Mouse (Mus musculus) neural tube, embryonic 11.5 days (tissue): ENCODE data around the gene Dnajc14. TPM values are rescaled to one million over a fixed set of nuclear protein-coding genes. Genes with fewer than 3 reads are reported as not detected.

Experiments used
- ATAC-seq: fragments of 200-750 bp; cut with Nextera tagmentation; 2 replicates; pipeline ENCODE4 v1.8.0; 2017; ENCODE audit warnings: moderate number of reproducible peaks, mild to moderate bottlenecking, moderate TSS enrichment, moderate library complexity; ENCODE audit not compliant: insufficient read depth, low FRiP score, low TSS enrichment
- DNase-seq: peaks from one replicate; pipeline ENCODE4 v3.0.0-alpha.2; 2015; ENCODE audit warnings: low spot score
- H3K27ac ChIP-seq: fragments of 300-500 bp; sonication (generic); 2 replicates; pipeline ENCODE4 v1.5.1; 2014; ENCODE audit warnings: low read depth, mild to moderate bottlenecking, low read length
- H3K27me3 ChIP-seq: fragments of 300-500 bp; sonication (generic); 2 replicates; pipeline ENCODE4 v1.6.1; 2014; ENCODE audit warnings: mild to moderate bottlenecking, low read length, mixed read lengths; ENCODE audit not compliant: control insufficient read depth, insufficient read depth
- H3K36me3 ChIP-seq: fragments of 300-500 bp; sonication (generic); 2 replicates; pipeline ENCODE4 v1.6.1; 2014; ENCODE audit warnings: mild to moderate bottlenecking, low read length, moderate library complexity, mixed read lengths; ENCODE audit not compliant: control insufficient read depth, insufficient read depth
- H3K4me1 ChIP-seq: fragments of 300-500 bp; sonication (generic); 2 replicates; pipeline ENCODE4 v1.6.1; 2014; ENCODE audit warnings: low read length, mixed read lengths; ENCODE audit not compliant: control insufficient read depth, insufficient read depth
- H3K4me2 ChIP-seq: fragments of 300-500 bp; sonication (generic); 2 replicates; pipeline ENCODE4 v1.6.1; 2014; ENCODE audit warnings: low read depth, mild to moderate bottlenecking, moderate library complexity
- H3K4me3 ChIP-seq: fragments of 300-500 bp; sonication (generic); 2 replicates; pipeline ENCODE4 v1.5.1; 2014; ENCODE audit warnings: low read depth, low read length
- H3K9ac ChIP-seq: fragments of 300-500 bp; sonication (generic); 2 replicates; pipeline ENCODE4 v1.6.1; 2014; ENCODE audit warnings: mild to moderate bottlenecking, low read length
- H3K9me3 ChIP-seq: fragments of 300-500 bp; sonication (generic); 2 replicates; pipeline ENCODE4 v1.6.1; 2016; ENCODE audit warnings: low read length; ENCODE audit not compliant: control insufficient read depth
- WGBS: fragments of 180-500 bp; shearing (Covaris S2); extraction: QIAGEN DNeasy Blood & Tissue Kit; methylation state at CpG from one replicate; pipeline ENCODE4 v1.1.7; 2014; 5-methylcytosine and 5-hydroxymethylcytosine counted together
- polyA plus RNA-seq: library from polyadenylated mRNA; unstranded; fragments of >200 nt; fragmentation: Nextera tagmentation; extraction: Ambion mirVana; gene quantifications from 2 replicates; pipeline ENCODE4 v1.2.1, GENCODE M21; 2014

The Dnajc14 gene
- polyA plus RNA-seq, 1 experiment from 2014 or later: 42.8 TPM

DNA sequence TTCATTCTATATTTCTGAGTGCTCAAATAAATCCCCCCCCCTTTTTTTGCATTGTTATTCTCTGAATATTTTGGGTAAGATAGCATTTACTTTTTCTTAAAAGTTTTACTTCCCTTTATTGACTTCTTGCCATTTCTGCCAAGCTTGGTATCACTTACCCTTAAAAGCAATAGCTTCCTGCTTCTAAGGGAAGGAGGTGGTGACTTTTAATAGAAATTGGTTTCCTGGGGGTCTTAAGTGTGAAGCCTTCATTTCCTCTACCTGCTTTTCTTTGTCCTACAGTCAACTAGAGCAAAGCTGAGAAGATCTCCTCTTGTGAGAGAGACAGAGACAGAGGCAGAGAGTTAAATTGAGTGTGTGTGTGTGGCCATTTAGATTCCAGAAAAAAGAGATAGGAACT is 57.3 kb downstream of the Dnajc14 start:
- DNase-seq (no peak), ATAC-seq (no peak)
- no peak overlapping the region for H3K9ac ChIP-seq
- no peak overlapping the region for H3K4me3 ChIP-seq
- no peak overlapping the region for H3K27ac ChIP-seq
- H3K9me3 ChIP-seq: no peaks in the 10 kb centered on the region
- no peaks in the 10 kb centered on the region for H3K4me1 ChIP-seq
- no peak overlapping the region for H3K4me2 ChIP-seq
- no peaks in the 10 kb centered on the region for H3K36me3 ChIP-seq
- H3K27me3 ChIP-seq: no peaks in the 10 kb centered on the region

DNA sequence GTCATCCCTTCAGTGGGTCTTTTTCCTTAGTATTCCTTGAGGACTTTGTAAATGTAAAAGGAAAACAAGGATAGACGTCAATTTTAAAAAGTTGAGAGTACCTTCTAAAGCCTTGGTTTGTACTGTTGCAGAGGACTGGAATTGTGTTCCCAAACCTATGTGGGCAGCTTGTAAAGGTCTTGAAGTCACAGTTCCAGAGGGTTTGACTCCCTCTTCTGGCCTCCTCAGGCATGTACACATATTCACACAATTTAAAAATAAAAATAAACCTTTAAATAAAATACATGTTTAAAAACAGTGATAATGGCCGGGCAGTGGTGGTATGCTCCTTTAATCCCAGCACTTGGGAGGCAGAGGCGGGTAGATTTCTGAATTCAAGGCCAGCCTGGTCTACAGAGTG is 62.2 kb downstream of the Dnajc14 start:
- no peaks in the 10 kb centered on the region for H3K27me3 ChIP-seq
- ATAC-seq (no peak), DNase-seq (no peak)
- no peak overlapping the region for H3K9ac ChIP-seq
- no peaks in the 10 kb centered on the region for H3K9me3 ChIP-seq
- H3K4me3 ChIP-seq: no peak overlapping the region
- 88% methylated on average over 3 of the region's 3 CpGs for WGBS
- no peaks in the 10 kb centered on the region for H3K4me1 ChIP-seq
- H3K4me2 ChIP-seq: no peak overlapping the region
- H3K27ac ChIP-seq: no peak overlapping the region
- no peaks in the 10 kb centered on the region for H3K36me3 ChIP-seq

DNA sequence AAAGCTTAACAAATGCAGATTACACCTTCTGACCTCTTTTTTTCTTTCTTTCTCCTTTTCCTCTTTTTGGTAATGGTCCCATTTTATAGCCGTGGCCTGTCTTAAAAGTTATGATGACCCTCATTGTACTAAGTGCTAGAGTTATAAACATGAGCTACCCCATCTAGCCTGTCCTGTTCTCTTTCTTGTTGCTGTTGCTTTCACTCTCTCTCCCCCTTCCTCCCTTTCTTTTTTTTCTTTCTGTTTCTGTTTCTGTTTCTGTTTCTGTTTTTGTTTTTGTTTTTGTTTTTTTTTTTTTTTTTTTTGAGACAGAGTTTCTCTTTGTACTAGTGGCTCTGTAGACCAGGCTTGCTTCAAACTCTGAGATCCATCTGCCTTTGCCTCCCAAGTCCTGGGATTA is 62.7 kb downstream of the Dnajc14 start:
- no peak overlapping the region for H3K4me2 ChIP-seq
- H3K36me3 ChIP-seq: no peaks in the 10 kb centered on the region
- no peak overlapping the region for H3K27ac ChIP-seq
- WGBS: 79% methylated on average over 1 of the region's 1 CpGs
- no peaks in the 10 kb centered on the region for H3K27me3 ChIP-seq
- no peaks in the 10 kb centered on the region for H3K9me3 ChIP-seq
- no peak overlapping the region for H3K9ac ChIP-seq
- no peak overlapping the region for H3K4me3 ChIP-seq
- DNase-seq (no peak), ATAC-seq (no peak)
- H3K4me1 ChIP-seq: no peaks in the 10 kb centered on the region

Other genes starting within 250 kb of the Dnajc14 start
- 245 and 251 TPM in 2 replicates for gene Pa2g4, start 238.1 kb upstream of the Dnajc14 start, polyA plus RNA-seq
- 14.4 and 17.3 TPM in 2 replicates for gene Erbb3, start 214.4 kb upstream of the Dnajc14 start, polyA plus RNA-seq
- 626 and 686 TPM in 2 replicates for gene Rps26, start 177.3 kb upstream of the Dnajc14 start, polyA plus RNA-seq
- gene Ikzf4, start 158.1 kb upstream of the Dnajc14 start, polyA plus RNA-seq: 4.2 and 5.1 TPM in 2 replicates
- gene Suox, start 130.0 kb upstream of the Dnajc14 start, polyA plus RNA-seq: 15.6 and 17.2 TPM in 2 replicates
- 82.2 and 82.9 TPM in 2 replicates for gene Rab5b, start 107.8 kb upstream of the Dnajc14 start, polyA plus RNA-seq
- gene Pmel, start 99.9 kb upstream of the Dnajc14 start, polyA plus RNA-seq: 4.0 and 4.6 TPM in 2 replicates
- 93.9 and 99.5 TPM in 2 replicates for gene Cdk2, start 99.0 kb upstream of the Dnajc14 start, polyA plus RNA-seq
- 5.8 and 6.2 TPM in 2 replicates for gene Dgka, start 59.2 kb upstream of the Dnajc14 start, polyA plus RNA-seq
- gene Pym1, start 56.2 kb upstream of the Dnajc14 start, polyA plus RNA-seq: 47.8 and 50.2 TPM in 2 replicates
- 0.32 and 0.41 TPM in 2 replicates for gene Mmp19, start 13.2 kb upstream of the Dnajc14 start, polyA plus RNA-seq
- 16.7 and 16.9 TPM in 2 replicates for gene Tmem198b, start 308 bp downstream of the Dnajc14 start, polyA plus RNA-seq
- gene Sarnp, start 13.3 kb downstream of the Dnajc14 start, polyA plus RNA-seq: 233 and 234 TPM in 2 replicates
- gene Ormdl2, start 17.6 kb downstream of the Dnajc14 start, polyA plus RNA-seq: 59.2 and 64.6 TPM in 2 replicates
- gene Gdf11, start 87.7 kb downstream of the Dnajc14 start, polyA plus RNA-seq: 16.4 and 17.7 TPM in 2 replicates
- 192 and 208 TPM in 2 replicates for gene Cd63, start 96.9 kb downstream of the Dnajc14 start, polyA plus RNA-seq
- gene Rdh5, start 118.8 kb downstream of the Dnajc14 start, polyA plus RNA-seq: 10.7 and 11.2 TPM in 2 replicates
- gene Bloc1s1, start 120.0 kb downstream of the Dnajc14 start, polyA plus RNA-seq: 215 and 227 TPM in 2 replicates
- 4.2 and 4.5 TPM in 2 replicates for gene Itga7, start 129.8 kb downstream of the Dnajc14 start, polyA plus RNA-seq
- not detected in 2 replicates for gene Mettl7b, start 156.9 kb downstream of the Dnajc14 start, polyA plus RNA-seq
- not detected in 2 replicates for gene Olfr9, start 185.4 kb downstream of the Dnajc14 start, polyA plus RNA-seq
- gene Olfr763, start 206.7 kb downstream of the Dnajc14 start, polyA plus RNA-seq: not detected in 2 replicates
- not detected in 2 replicates for gene Olfr764-ps1, start 235.8 kb downstream of the Dnajc14 start, polyA plus RNA-seq
- gene Olfr765, start 245.9 kb downstream of the Dnajc14 start, polyA plus RNA-seq: not detected in 2 replicates